Mouse (Mus musculus) hindbrain, embryonic 15.5 days (tissue): ENCODE measurements around the gene Olfr523. TPM values are rescaled to one million over a fixed set of nuclear protein-coding genes. Genes with fewer than 3 reads are reported as not detected.

ENCODE experiments used
- ATAC-seq: fragments of 200-750 bp; cut with Nextera tagmentation; 2 replicates; pipeline ENCODE4 v1.8.0; 2017; ENCODE audit warnings: low read depth, moderate number of reproducible peaks, moderate TSS enrichment; ENCODE audit not compliant: low FRiP score
- H3K27ac ChIP-seq: fragments of 300-500 bp; sonication (generic); replicated peaks from 2 replicates; pipeline ENCODE4 v1.5.1; 2015; ENCODE audit warnings: mild to moderate bottlenecking, inconsistent platforms
- H3K27me3 ChIP-seq: fragments of 300-500 bp; sonication (generic); 2 replicates; pipeline ENCODE4 v1.6.1; 2015; ENCODE audit warnings: control low read depth, inconsistent platforms
- H3K36me3 ChIP-seq: fragments of 300-500 bp; sonication (generic); 2 replicates; pipeline ENCODE4 v1.6.1; 2015; ENCODE audit warnings: control low read depth, inconsistent platforms
- H3K4me1 ChIP-seq: fragments of 300-500 bp; sonication (generic); replicated peaks from 2 replicates; pipeline ENCODE4 v1.6.1; 2015; ENCODE audit warnings: control low read depth, inconsistent platforms
- H3K4me2 ChIP-seq: fragments of 300-500 bp; sonication (generic); 2 replicates; pipeline ENCODE4 v1.6.1; 2015; ENCODE audit warnings: moderate library complexity, mild to moderate bottlenecking, inconsistent platforms
- H3K4me3 ChIP-seq: fragments of 300-500 bp; sonication (generic); 2 replicates; pipeline ENCODE4 v1.5.1; 2015; ENCODE audit warnings: mild to moderate bottlenecking, inconsistent platforms
- H3K9ac ChIP-seq: fragments of 300-500 bp; sonication (generic); 2 replicates; pipeline ENCODE4 v1.6.1; 2015; ENCODE audit warnings: inconsistent platforms
- H3K9me3 ChIP-seq: fragments of 300-500 bp; sonication (generic); 2 replicates; pipeline ENCODE4 v1.6.1; 2016; ENCODE audit warnings: control low read depth, inconsistent platforms
- WGBS: fragments of 180-500 bp; shearing (Covaris S2); methylation state at CpG from one replicate; pipeline ENCODE4 v1.1.7; 2015; 5-methylcytosine and 5-hydroxymethylcytosine counted together
- polyA plus RNA-seq: library from polyadenylated mRNA; unstranded; fragments of >200 nt; fragmentation: Nextera tagmentation; extraction: Ambion mirVana; gene quantifications from 2 replicates; pipeline ENCODE4 v1.2.1, GENCODE M21; 2015

Olfr523 gene
- polyA plus RNA-seq, 1 experiment from 2014 or later: not detected

DNA sequence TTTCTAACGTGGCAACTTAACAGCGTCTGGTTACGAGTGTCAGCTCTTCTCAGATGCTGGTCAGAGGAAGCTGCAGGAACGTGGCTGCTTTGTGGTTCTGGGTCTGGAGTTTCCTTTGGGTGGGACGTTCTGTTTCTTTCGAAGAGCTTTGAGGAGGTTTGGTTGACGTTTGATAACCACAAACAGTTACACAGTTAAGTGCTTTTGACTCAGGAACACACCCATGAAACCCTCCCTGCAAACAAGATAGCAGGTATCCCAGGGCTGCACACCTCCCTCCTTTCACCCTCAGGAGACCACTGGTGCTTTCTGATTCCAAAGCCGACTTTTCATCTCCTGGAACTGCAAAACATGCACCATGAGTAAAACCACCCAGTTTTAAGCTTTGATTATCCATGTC lies 35.1 kb downstream of the Olfr523 start:
- Histone ChIP-seq H3K4me3 (no peak overlapping the region), H3K4me1 (no peaks in the 10 kb centered on the region), H3K9ac (no peak overlapping the region), H3K4me2 (no peak overlapping the region), H3K36me3 (no peaks in the 10 kb centered on the region), H3K9me3 (no peaks in the 10 kb centered on the region), H3K27ac (no peak overlapping the region), H3K27me3 (no peaks in the 10 kb centered on the region)
- 84% methylated on average over 8 of the region's 8 CpGs for WGBS
- no peak for ATAC-seq

DNA sequence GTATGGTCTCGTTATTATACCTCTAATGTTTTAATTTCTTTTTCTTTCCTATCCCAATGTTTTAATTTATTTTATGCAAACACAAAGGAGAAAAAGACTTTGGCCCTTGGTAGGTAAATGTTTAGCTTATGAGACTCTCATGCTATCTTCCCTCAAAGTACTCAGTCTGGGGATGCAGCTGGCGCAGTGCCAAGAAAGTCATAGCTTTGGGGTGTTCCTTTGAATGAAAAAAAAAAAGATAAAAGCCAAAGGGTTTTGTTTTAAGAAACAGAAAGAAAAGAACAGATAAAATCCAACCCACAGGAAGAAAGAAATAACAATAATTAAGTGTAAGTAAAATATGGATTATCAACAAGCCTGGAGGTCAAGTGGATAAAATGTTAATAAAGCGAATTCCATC lies 35.7 kb downstream of the Olfr523 start:
- H3K9me3 ChIP-seq: no peaks in the 10 kb centered on the region
- ATAC-seq: no peak
- H3K36me3 ChIP-seq: no peaks in the 10 kb centered on the region
- no peak overlapping the region for H3K4me3 ChIP-seq
- H3K4me2 ChIP-seq: no peak overlapping the region
- no peaks in the 10 kb centered on the region for H3K4me1 ChIP-seq
- H3K9ac ChIP-seq: no peak overlapping the region
- no peaks in the 10 kb centered on the region for H3K27me3 ChIP-seq
- WGBS: 89% methylated on average over 3 of the region's 3 CpGs
- no peak overlapping the region for H3K27ac ChIP-seq

DNA sequence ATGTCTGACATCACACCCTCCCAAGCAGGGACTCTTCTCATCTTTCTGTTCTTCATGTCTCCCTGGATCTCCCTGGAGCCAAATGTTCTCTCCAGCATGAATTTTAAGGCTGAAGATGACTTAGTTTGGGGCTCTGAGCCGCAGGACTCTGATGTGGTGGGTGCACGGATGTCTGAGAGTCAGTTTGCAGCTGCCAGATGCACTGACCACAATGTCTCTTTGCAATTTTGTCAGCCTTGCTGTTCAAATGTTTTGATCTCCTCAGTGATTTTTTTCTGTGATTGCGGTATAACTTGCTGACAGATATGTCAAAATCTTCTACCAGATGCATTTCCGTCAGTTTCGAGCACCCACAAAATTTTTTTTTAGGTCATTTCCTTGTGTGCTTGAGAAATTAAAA lies 40.8 kb downstream of the Olfr523 start:
- no peak overlapping the region for H3K27ac ChIP-seq
- 89% methylated on average over 5 of the region's 5 CpGs for WGBS
- no peak overlapping the region for H3K9ac ChIP-seq
- H3K9me3 ChIP-seq: no peaks in the 10 kb centered on the region
- no peaks in the 10 kb centered on the region for H3K27me3 ChIP-seq
- no peak for ATAC-seq
- H3K36me3 ChIP-seq: no peaks in the 10 kb centered on the region
- no peak overlapping the region for H3K4me3 ChIP-seq
- H3K4me1 ChIP-seq: no peaks in the 10 kb centered on the region
- H3K4me2 ChIP-seq: no peak overlapping the region

- H3K9ac ChIP-seq: no peak within 1 kb of the TSS
- H3K4me2 ChIP-seq: no peak within 1 kb of the TSS
- no peak within 1 kb of the TSS for H3K4me3 ChIP-seq
- H3K27me3 ChIP-seq: no peaks in the 10 kb centered on the region
- H3K36me3 ChIP-seq: no peaks in the 10 kb centered on the region
- H3K4me1 ChIP-seq: no peaks in the 10 kb centered on the region
- 90% methylated on average over 2 of the region's 2 CpGs for WGBS
- ATAC-seq: no peak
- no peaks in the 10 kb centered on the region for H3K9me3 ChIP-seq
- no peak within 1 kb of the TSS for H3K27ac ChIP-seq
These were observed 45.0 kb downstream of the Olfr523 start, which contains the start of gene Cd163l1 for GRCm38 (mm10) chr7:140217967-140218366. Gene Cd163l1 (plus strand): TSS chr7:140218267.

GRCm38 (mm10) chr7:140219268-140219667 lies 46.3 kb downstream of the Olfr523 start:
- Histone ChIP-seq H3K9ac (no peak overlapping the region), H3K4me2 (no peak overlapping the region), H3K27me3 (no peaks in the 10 kb centered on the region), H3K4me3 (no peak overlapping the region), H3K36me3 (no peaks in the 10 kb centered on the region), H3K4me1 (no peaks in the 10 kb centered on the region), H3K27ac (no peak overlapping the region), H3K9me3 (no peaks in the 10 kb centered on the region)
- ATAC-seq: no peak
- WGBS: 15% methylated on average over 1 of the region's 1 CpGs

- no peaks in the 10 kb centered on the region for H3K9me3 ChIP-seq
- no peaks in the 10 kb centered on the region for H3K4me1 ChIP-seq
- no peak for ATAC-seq
- H3K9ac ChIP-seq: no peak overlapping the region
- 83% methylated on average over 4 of the region's 4 CpGs for WGBS
- no peak overlapping the region for H3K4me2 ChIP-seq
- H3K4me3 ChIP-seq: no peak overlapping the region
- H3K27me3 ChIP-seq: no peaks in the 10 kb centered on the region
- H3K27ac ChIP-seq: no peak overlapping the region
- no peaks in the 10 kb centered on the region for H3K36me3 ChIP-seq
These were observed 47.4 kb downstream of the Olfr523 start for GRCm38 (mm10) chr7:140220375-140220774.

DNA sequence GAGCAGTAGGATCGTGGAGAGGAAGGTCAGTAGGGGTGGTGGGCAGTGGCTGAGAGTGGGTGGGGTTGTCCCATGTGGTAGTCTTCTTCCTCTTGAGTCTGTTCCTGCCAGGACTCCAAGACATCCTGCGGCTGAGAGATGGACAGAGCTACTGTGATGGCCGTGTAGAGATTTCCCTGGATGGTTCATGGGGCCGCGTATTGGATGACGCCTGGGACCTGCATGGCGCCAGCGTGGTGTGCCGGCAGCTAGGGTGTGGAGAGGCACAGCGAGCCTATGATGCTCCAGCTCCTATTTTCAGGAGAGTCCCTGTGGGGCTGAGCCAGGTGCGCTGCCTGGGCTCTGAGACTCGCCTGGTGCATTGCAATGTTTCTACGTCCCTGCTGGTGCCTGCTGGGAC lies 51.2 kb downstream of the Olfr523 start:
- Histone ChIP-seq H3K27me3 (no peaks in the 10 kb centered on the region), H3K36me3 (no peaks in the 10 kb centered on the region), H3K9ac (no peak overlapping the region), H3K4me3 (no peak overlapping the region), H3K4me1 (no peaks in the 10 kb centered on the region), H3K27ac (no peak overlapping the region), H3K9me3 (no peaks in the 10 kb centered on the region), H3K4me2 (no peak overlapping the region)
- 89% methylated on average over 13 of the region's 13 CpGs for WGBS
- no peak for ATAC-seq

Other genes with a start within 250 kb of the Olfr523 start
- not detected in 2 replicates for gene Utf1, start 229.4 kb upstream of the Olfr523 start, polyA plus RNA-seq
- gene 6430531B16Rik, start 194.5 kb upstream of the Olfr523 start, polyA plus RNA-seq: 0.68 and 0.97 TPM in 2 replicates
- 2.9 and 3.6 TPM in 2 replicates for gene Adam8, start 180.7 kb upstream of the Olfr523 start, polyA plus RNA-seq
- gene Zfp511, start 136.8 kb upstream of the Olfr523 start, polyA plus RNA-seq: 48.1 and 56.8 TPM in 2 replicates
- 53.3 and 56.6 TPM in 2 replicates for gene Tubgcp2, start 136.5 kb upstream of the Olfr523 start, polyA plus RNA-seq
- 5.5 and 9.5 TPM in 2 replicates for gene Msx3, start 124.1 kb upstream of the Olfr523 start, polyA plus RNA-seq
- gene Caly, start 90.7 kb upstream of the Olfr523 start, polyA plus RNA-seq: 279 and 296 TPM in 2 replicates
- not detected in 2 replicates for gene Prap1, start 79.8 kb upstream of the Olfr523 start, polyA plus RNA-seq
- 37.6 and 41.2 TPM in 2 replicates for gene Fuom, start 70.8 kb upstream of the Olfr523 start, polyA plus RNA-seq
- 7.7 and 9.6 TPM in 2 replicates for gene Paox, start 57.4 kb upstream of the Olfr523 start, polyA plus RNA-seq
- gene Echs1, start 56.7 kb upstream of the Olfr523 start, polyA plus RNA-seq: 115 and 120 TPM in 2 replicates
- gene Mtg1, start 35.7 kb upstream of the Olfr523 start, polyA plus RNA-seq: 27.4 and 31.1 TPM in 2 replicates
- 24.9 and 28.2 TPM in 2 replicates for gene Sprn, start 18.3 kb upstream of the Olfr523 start, polyA plus RNA-seq
- not detected in 2 replicates for gene Olfr522, start 8.5 kb upstream of the Olfr523 start, polyA plus RNA-seq
- gene Olfr524, start 32.7 kb downstream of the Olfr523 start, polyA plus RNA-seq: not detected in 2 replicates
- 0.04 TPM in 1 of 2 replicates, not detected in the other for gene Cd163l1, start 45.0 kb downstream of the Olfr523 start, polyA plus RNA-seq
- gene 5830411N06Rik, start 74.1 kb downstream of the Olfr523 start, polyA plus RNA-seq: not detected in 2 replicates
- not detected in 2 replicates for gene Olfr525, start 147.6 kb downstream of the Olfr523 start, polyA plus RNA-seq
- not detected in 2 replicates for gene Olfr527, start 160.8 kb downstream of the Olfr523 start, polyA plus RNA-seq
- not detected in 2 replicates for gene Olfr60, start 188.5 kb downstream of the Olfr523 start, polyA plus RNA-seq
- not detected in 2 replicates for gene Olfr530, start 203.1 kb downstream of the Olfr523 start, polyA plus RNA-seq
- not detected in 2 replicates for gene Olfr531, start 229.7 kb downstream of the Olfr523 start, polyA plus RNA-seq
- not detected in 2 replicates for gene Olfr532, start 248.4 kb downstream of the Olfr523 start, polyA plus RNA-seq